Mouse (Mus musculus): ENCODE data around the gene Trak2. TPM values are rescaled to one million over a fixed set of nuclear protein-coding genes. Genes with fewer than 3 reads are reported as not detected.
"Not testable (repeated sequence)": the region's sequence is repeated elsewhere in the genome, so short reads cannot be mapped to it uniquely, and the experiment has no call there.

The Trak2 gene
- polyA plus RNA-seq, 1 experiment, result 57.2 TPM

DNA sequence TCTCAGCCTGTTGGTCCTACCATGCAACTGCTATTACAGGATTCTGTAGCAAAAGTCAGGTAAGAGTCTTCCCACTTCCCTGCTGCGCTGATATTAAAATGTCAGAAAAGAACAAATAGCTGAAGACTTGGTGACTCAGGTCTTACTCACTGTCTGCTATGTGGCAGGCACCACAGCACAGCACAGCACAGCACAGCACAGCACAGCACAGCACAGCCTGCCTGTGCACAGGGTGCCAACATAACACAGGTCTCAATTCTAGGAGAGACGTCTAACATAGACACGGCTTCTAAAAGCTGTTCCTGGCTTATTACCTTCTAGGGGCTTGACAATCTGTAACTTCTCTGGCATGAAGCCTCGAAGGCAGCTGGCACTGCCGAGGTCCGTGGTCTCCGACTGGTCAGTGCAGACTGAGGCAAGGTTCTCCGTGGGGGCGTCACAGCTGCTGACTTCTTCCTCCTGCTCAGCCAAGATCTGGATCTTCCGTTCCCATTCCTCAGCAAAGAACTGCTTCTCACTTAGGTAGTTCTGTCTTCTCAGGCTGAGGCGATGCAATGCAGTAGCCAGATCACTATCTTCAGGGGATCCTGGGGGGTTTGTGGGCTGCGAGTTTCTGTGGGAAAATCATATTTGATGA, 63.5 kb downstream of the Trak2 start:
- no peaks in the 10 kb centered on the region for H3K9me3 ChIP-seq (ENCODE audit: control insufficient read depth, low read length)
- no peak for TF ChIP-seq GATA1 (IDR thresholded peaks at IDR 0.05; ENCODE audit: low read length)
- no peak overlapping the region for H3K4me3 ChIP-seq (replicated peaks)
- no peaks in the 10 kb centered on the region; the same call in 1 of the 2 replicates for H3K27me3 ChIP-seq (ENCODE audit: control insufficient read depth)
- no peaks in the 10 kb centered on the region for H3K4me1 ChIP-seq (ENCODE audit: control insufficient read depth)
- H3K36me3 ChIP-seq (ENCODE audit: control insufficient read depth), result peaks cover 100% of the 10 kb centered on the region

GRCm38 (mm10) chr1:58903681-58904080, 69.5 kb downstream of the Trak2 start:
- peaks cover 95% of the 10 kb centered on the region for H3K36me3 ChIP-seq (ENCODE audit: control insufficient read depth)
- TF ChIP-seq TAL1 (IDR thresholded peaks at IDR 0.05; ENCODE audit: low read length) (no peak), GATA1 (IDR thresholded peaks at IDR 0.05; ENCODE audit: low read length) (no peak)

DNA sequence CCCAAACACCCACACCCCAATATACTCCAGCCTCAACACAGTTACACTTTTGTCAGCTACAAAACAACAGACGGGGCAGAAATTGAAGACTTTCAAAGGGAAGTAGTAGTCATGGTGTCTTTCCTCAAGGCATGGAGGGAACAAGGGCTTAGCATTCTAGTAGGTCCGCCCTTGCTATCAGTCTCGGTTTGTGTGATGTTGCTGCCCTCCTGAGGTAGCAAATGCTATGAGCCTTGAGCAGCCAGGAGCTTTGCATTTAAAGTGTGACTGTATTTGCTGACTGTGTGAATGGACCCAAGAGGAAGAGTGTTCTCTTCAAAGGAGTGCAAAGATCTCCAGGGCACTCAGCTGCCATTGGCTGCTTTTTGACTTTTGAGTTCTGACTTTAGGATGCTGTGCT, 75.7 kb downstream of the Trak2 start:
- H3K27me3 ChIP-seq (ENCODE audit: control insufficient read depth); H3K9me3 ChIP-seq (ENCODE audit: control insufficient read depth, low read length); H3K4me1 ChIP-seq (ENCODE audit: control insufficient read depth); H3K4me3 ChIP-seq (replicated peaks): not testable (repeated sequence)
- H3K36me3 ChIP-seq (ENCODE audit: control insufficient read depth), result peaks cover 38% of the 10 kb centered on the region

More at GRCm38 (mm10) chr1:58903681-58904080, 69.5 kb downstream of the Trak2 start:
- Histone ChIP-seq H3K27me3 (ENCODE audit: control insufficient read depth) (no peaks in the 10 kb centered on the region), H3K9me3 (ENCODE audit: control insufficient read depth, low read length) (no peaks in the 10 kb centered on the region), H3K4me1 (ENCODE audit: control insufficient read depth) (no peaks in the 10 kb centered on the region), H3K4me3 (replicated peaks) (no peak overlapping the region)

DNA sequence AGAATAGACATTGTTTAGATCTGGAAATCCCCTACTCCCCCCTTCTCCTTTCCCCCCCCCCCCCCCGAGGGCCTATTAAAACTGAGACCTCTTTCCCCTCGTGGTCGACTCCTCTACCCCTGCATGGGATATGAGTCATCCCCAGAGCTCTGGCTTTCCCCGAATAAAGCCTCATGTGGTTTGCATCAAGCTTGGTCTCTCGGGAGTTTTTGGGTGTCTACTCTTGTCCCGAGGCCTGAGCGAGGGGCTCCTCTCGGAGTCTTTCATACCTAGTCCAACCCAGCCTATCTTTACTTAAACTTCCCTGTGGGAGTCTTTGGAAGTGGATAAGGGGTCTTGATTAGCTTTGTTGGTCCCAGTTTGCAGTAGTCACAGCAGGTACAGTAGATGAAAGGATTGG, 80.8 kb downstream of the Trak2 start:
- H3K36me3 ChIP-seq (ENCODE audit: control insufficient read depth); H3K27me3 ChIP-seq (ENCODE audit: control insufficient read depth); H3K4me1 ChIP-seq (ENCODE audit: control insufficient read depth); H3K4me3 ChIP-seq (replicated peaks); H3K9me3 ChIP-seq (ENCODE audit: control insufficient read depth, low read length): not testable (repeated sequence)

- not testable (repeated sequence) for H3K9me3 ChIP-seq (ENCODE audit: control insufficient read depth, low read length); H3K36me3 ChIP-seq (ENCODE audit: control insufficient read depth); H3K27me3 ChIP-seq (ENCODE audit: control insufficient read depth); H3K4me1 ChIP-seq (ENCODE audit: control insufficient read depth); H3K4me3 ChIP-seq (replicated peaks)
These were observed 81.6 kb downstream of the Trak2 start for GRCm38 (mm10) chr1:58891481-58892170.

GRCm38 (mm10) chr1:58890697-58891290, 82.4 kb downstream of the Trak2 start:
- not testable (repeated sequence) for H3K4me1 ChIP-seq (ENCODE audit: control insufficient read depth); H3K36me3 ChIP-seq (ENCODE audit: control insufficient read depth); H3K27me3 ChIP-seq (ENCODE audit: control insufficient read depth); H3K9me3 ChIP-seq (ENCODE audit: control insufficient read depth, low read length); H3K4me3 ChIP-seq (replicated peaks)

- TF ChIP-seq GATA1 (IDR thresholded peaks at IDR 0.05; ENCODE audit: low read length) (no peak), TAL1 (IDR thresholded peaks at IDR 0.05; ENCODE audit: low read length) (no peak)
- H3K4me1 ChIP-seq (ENCODE audit: control insufficient read depth), result no peaks in the 10 kb centered on the region
- no peaks in the 10 kb centered on the region for H3K36me3 ChIP-seq (ENCODE audit: control insufficient read depth)
- no peaks in the 10 kb centered on the region for H3K27me3 ChIP-seq (ENCODE audit: control insufficient read depth)
- H3K9me3 ChIP-seq (ENCODE audit: control insufficient read depth, low read length), result no peaks in the 10 kb centered on the region
- H3K4me3 ChIP-seq (replicated peaks), result no peak overlapping the region
These were observed 83.2 kb downstream of the Trak2 start for GRCm38 (mm10) chr1:58889826-58890546.

GRCm38 (mm10) chr1:58885646-58886045, 87.6 kb downstream of the Trak2 start:
- Histone ChIP-seq H3K4me3 (replicated peaks) (no peak overlapping the region), H3K9me3 (ENCODE audit: control insufficient read depth, low read length) (no peaks in the 10 kb centered on the region), H3K4me1 (ENCODE audit: control insufficient read depth) (no peaks in the 10 kb centered on the region), H3K27me3 (ENCODE audit: control insufficient read depth) (no peaks in the 10 kb centered on the region), H3K36me3 (ENCODE audit: control insufficient read depth) (no peaks in the 10 kb centered on the region)
- no peak for TF ChIP-seq GATA1 (IDR thresholded peaks at IDR 0.05; ENCODE audit: low read length)
- TF ChIP-seq TAL1 (IDR thresholded peaks at IDR 0.05; ENCODE audit: low read length), result no peak

- not testable (repeated sequence) for H3K27me3 ChIP-seq (ENCODE audit: control insufficient read depth); H3K9me3 ChIP-seq (ENCODE audit: control insufficient read depth, low read length); H3K36me3 ChIP-seq (ENCODE audit: control insufficient read depth); H3K4me1 ChIP-seq (ENCODE audit: control insufficient read depth); H3K4me3 ChIP-seq (replicated peaks)
These were observed 90.0 kb downstream of the Trak2 start for GRCm38 (mm10) chr1:58883279-58883678.

- H3K36me3 ChIP-seq (ENCODE audit: control insufficient read depth); H3K4me3 ChIP-seq (replicated peaks): not testable (repeated sequence)
These were observed 93.9 kb downstream of the Trak2 start for GRCm38 (mm10) chr1:58879291-58879690.

GRCm38 (mm10) chr1:58876500-58876899, 96.7 kb downstream of the Trak2 start:
- not testable (repeated sequence) for H3K4me1 ChIP-seq (ENCODE audit: control insufficient read depth); H3K27me3 ChIP-seq (ENCODE audit: control insufficient read depth); H3K36me3 ChIP-seq (ENCODE audit: control insufficient read depth); H3K4me3 ChIP-seq (replicated peaks); H3K9me3 ChIP-seq (ENCODE audit: control insufficient read depth, low read length)

More at GRCm38 (mm10) chr1:58879291-58879690, 93.9 kb downstream of the Trak2 start:
- H3K4me1 ChIP-seq (ENCODE audit: control insufficient read depth); H3K9me3 ChIP-seq (ENCODE audit: control insufficient read depth, low read length); H3K27me3 ChIP-seq (ENCODE audit: control insufficient read depth): not testable (repeated sequence)

DNA sequence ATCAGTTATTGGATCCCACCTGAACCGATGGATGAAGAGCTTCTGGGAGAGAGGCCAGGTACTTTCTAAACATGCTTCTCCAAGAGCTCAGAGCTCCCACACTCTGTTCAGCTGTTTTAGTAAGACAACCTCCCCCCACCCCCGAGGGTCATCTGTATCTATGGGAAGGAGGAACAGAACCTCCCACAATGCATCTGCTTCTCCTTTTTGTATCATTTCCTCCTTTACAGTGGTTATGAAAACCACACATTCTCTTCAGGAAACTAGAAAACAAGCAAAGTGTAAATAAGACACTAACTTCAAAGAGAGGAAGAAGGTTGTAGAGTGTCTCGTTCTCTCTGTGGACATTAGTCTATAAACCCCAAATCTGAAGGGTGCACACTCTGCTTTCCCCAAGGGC, 112.6 kb downstream of the Trak2 start:
- not testable (repeated sequence) for H3K36me3 ChIP-seq (ENCODE audit: control insufficient read depth); H3K9me3 ChIP-seq (ENCODE audit: control insufficient read depth, low read length); H3K27me3 ChIP-seq (ENCODE audit: control insufficient read depth); H3K4me3 ChIP-seq (replicated peaks); H3K4me1 ChIP-seq (ENCODE audit: control insufficient read depth)

DNA sequence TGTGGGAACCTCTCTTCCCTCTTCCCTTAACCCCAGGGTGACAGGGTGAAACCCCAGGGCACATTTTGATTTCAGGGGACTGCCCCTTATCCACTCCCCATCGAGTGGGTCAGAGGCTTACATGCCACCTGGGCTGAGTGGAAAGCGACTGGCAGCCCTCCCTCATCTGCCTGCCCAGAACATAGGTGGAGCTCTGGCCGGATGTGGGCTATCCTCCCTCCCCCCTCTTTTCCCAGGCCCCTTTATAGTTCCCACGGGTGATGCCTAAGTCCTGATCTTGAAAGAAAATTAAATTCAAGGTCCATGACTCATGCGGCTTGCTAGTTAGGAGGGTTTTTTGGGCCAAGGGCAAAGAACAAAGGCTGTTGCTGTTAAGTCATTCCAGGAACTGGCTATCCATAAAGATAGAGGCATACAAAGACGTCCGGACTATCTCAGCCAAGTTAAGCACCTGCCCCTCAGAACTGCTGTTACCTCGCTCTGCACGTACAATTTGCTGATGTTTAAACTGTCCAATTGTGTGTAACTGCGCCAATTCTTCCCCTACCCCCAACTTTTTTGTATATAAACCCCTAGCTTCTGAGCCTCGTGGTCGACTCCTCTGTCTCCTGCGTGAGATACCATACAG, 113.4 kb downstream of the Trak2 start:
- H3K4me1 ChIP-seq (ENCODE audit: control insufficient read depth); H3K4me3 ChIP-seq (replicated peaks); H3K36me3 ChIP-seq (ENCODE audit: control insufficient read depth); H3K27me3 ChIP-seq (ENCODE audit: control insufficient read depth); H3K9me3 ChIP-seq (ENCODE audit: control insufficient read depth, low read length): not testable (repeated sequence)
